Mouse (Mus musculus) limb, embryonic 12.5 days (tissue): ENCODE measurements around the gene Gm21627. TPM values are rescaled to one million over a fixed set of nuclear protein-coding genes. Genes with fewer than 3 reads are reported as not detected.
"Not testable (repeated sequence)": the region's sequence is repeated elsewhere in the genome, so short reads cannot be mapped to it uniquely, and the experiment has no call there.

Experiments
- ATAC-seq: fragments of 200-750 bp; cut with Nextera tagmentation; 2 replicates; pipeline ENCODE4 v1.8.0; 2017; ENCODE audit warnings: low read depth, moderate TSS enrichment; ENCODE audit not compliant: insufficient number of reproducible peaks, insufficient read depth, low FRiP score, low TSS enrichment
- H3K27ac ChIP-seq: fragments of 300-500 bp; sonication (generic); 2 replicates; pipeline ENCODE4 v1.5.1; 2016; ENCODE audit warnings: mild to moderate bottlenecking, moderate library complexity
- H3K27me3 ChIP-seq: fragments of 300-500 bp; sonication (generic); 2 replicates; pipeline ENCODE4 v1.6.1; 2016; ENCODE audit warnings: mild to moderate bottlenecking, moderate library complexity
- H3K36me3 ChIP-seq: fragments of 300-500 bp; sonication (generic); 2 replicates; pipeline ENCODE4 v1.6.1; 2016; ENCODE audit warnings: mild to moderate bottlenecking, moderate library complexity
- H3K4me1 ChIP-seq: fragments of 300-500 bp; sonication (generic); replicated peaks from 2 replicates; pipeline ENCODE4 v1.6.1; 2016
- H3K4me2 ChIP-seq: fragments of 300-500 bp; sonication (generic); 2 replicates; pipeline ENCODE4 v1.6.1; 2016; ENCODE audit warnings: mild to moderate bottlenecking, moderate library complexity
- H3K4me3 ChIP-seq: fragments of 300-500 bp; sonication (generic); replicated peaks from 2 replicates; pipeline ENCODE4 v1.5.1; 2016; ENCODE audit warnings: mild to moderate bottlenecking
- H3K9ac ChIP-seq: fragments of 300-500 bp; sonication (generic); replicated peaks from 2 replicates; pipeline ENCODE4 v1.6.1; 2016; ENCODE audit warnings: mild to moderate bottlenecking, moderate library complexity
- H3K9me3 ChIP-seq: fragments of 300-500 bp; sonication (generic); 2 replicates; pipeline ENCODE4 v1.6.1; 2016; ENCODE audit warnings: mild to moderate bottlenecking, moderate library complexity
- WGBS: fragments of 180-500 bp; shearing (Covaris S2); methylation state at CpG from one replicate; pipeline ENCODE4 v1.1.7; 2016; 5-methylcytosine and 5-hydroxymethylcytosine counted together
- polyA plus RNA-seq: library from polyadenylated mRNA; unstranded; fragments of >200 nt; fragmentation: Nextera tagmentation; extraction: Ambion mirVana; gene quantifications from 2 replicates; pipeline ENCODE4 v1.2.1, GENCODE M21; 2016

Gene Gm21627
- polyA plus RNA-seq: not detected in 2 replicates

GRCm38 (mm10) chrY:63228127-63228526 lies at the start of gene Gm21627:
Gene Gm21627, plus strand, starts transcription at chrY:63228427.
- ATAC-seq, H3K27ac ChIP-seq, H3K9me3 ChIP-seq, H3K27me3 ChIP-seq, H3K4me3 ChIP-seq, H3K36me3 ChIP-seq, H3K9ac ChIP-seq, H3K4me2 ChIP-seq, H3K4me1 ChIP-seq: not testable (repeated sequence)
- WGBS: no CpG with 5 or more reads among the region's 6 CpGs
